Mouse (Mus musculus) heart, adult 2 months (tissue): ENCODE measurements around the gene Itga11. TPM values are rescaled to one million over a fixed set of nuclear protein-coding genes. Genes with fewer than 3 reads are reported as not detected.

Experiments used
- DNase-seq, 2 experiments: peaks; one replicate each; pipeline ENCODE4 v3.0.0; 2021
- H3K27ac ChIP-seq: fragments of 200-600 bp; 2 replicates; pipeline ENCODE4 v1.8.1; 2022
- H3K27me3 ChIP-seq: fragments of 200-500 bp; 2 replicates; pipeline ENCODE4 v1.6.1; 2012; ENCODE audit warnings: mild to moderate bottlenecking, low read length, inconsistent platforms, mixed read lengths; ENCODE audit not compliant: control insufficient read depth, insufficient read depth
- H3K36me3 ChIP-seq: fragments of 200-500 bp; 2 replicates; pipeline ENCODE4 v1.6.1; 2012; ENCODE audit warnings: low read length, inconsistent platforms; ENCODE audit not compliant: control insufficient read depth, insufficient read depth
- H3K4me1 ChIP-seq: fragments of 200-500 bp; 2 replicates; pipeline ENCODE4 v1.6.1; 2011; ENCODE audit warnings: low read length; ENCODE audit not compliant: control insufficient read depth, insufficient read depth
- H3K4me3 ChIP-seq: fragments of 200-600 bp; 2 replicates; pipeline ENCODE4 v1.8.1; 2022
- H3K79me2 ChIP-seq: fragments of 200-500 bp; replicated peaks from 2 replicates; pipeline ENCODE4 v1.6.1; 2012; ENCODE audit warnings: mild to moderate bottlenecking, inconsistent platforms, low read length, moderate library complexity, mixed read lengths; ENCODE audit not compliant: control insufficient read depth, insufficient read depth
- H3K9ac ChIP-seq: fragments of 200-500 bp; 2 replicates; pipeline ENCODE4 v1.6.1; 2012; ENCODE audit warnings: low read depth, mild to moderate bottlenecking, control low read depth, inconsistent platforms, low read length, mixed read lengths
- CTCF ChIP-seq: fragments of 200-600 bp; IDR thresholded peaks from 2 replicates; pipeline ENCODE4 v1.8.1; 2022; ENCODE audit warnings: antibody characterized with exemption, mild to moderate bottlenecking, moderate library complexity
- EP300 ChIP-seq: fragments of 200-500 bp; IDR thresholded peaks from 2 replicates; pipeline ENCODE4 v1.6.1; 2011; ENCODE audit warnings: low read depth, low read length, control low read depth; ENCODE audit not compliant: insufficient read depth
- POLR2A ChIP-seq: fragments of 200-500 bp; IDR thresholded peaks from 2 replicates; pipeline ENCODE4 v1.6.1; 2011; ENCODE audit warnings: mild to moderate bottlenecking, low read depth, low read length, control low read depth; ENCODE audit not compliant: insufficient read depth
- WGBS: fragments of 180-500 bp; shearing (Covaris S2); methylation state at CpG from one replicate; pipeline ENCODE4 v1.1.7; 2018; 5-methylcytosine and 5-hydroxymethylcytosine counted together
- intact Hi-C: fragments of 180-260 bp; cut with DNase I; formaldehyde crosslinking; loops from one replicate; pipeline ENCODE4 v1.15.1; 2025
- polyA plus RNA-seq: library from polyadenylated mRNA; depleted of rRNA; stranded (reverse); fragments of >200 nt; gene quantifications from 2 replicates; pipeline ENCODE4 v1.2.3, GENCODE M21; 2012
- total RNA-seq, 2 experiments: library from RNA; stranded (reverse); gene quantifications; 2 replicates each; pipeline ENCODE4 v1.2.3; 2021

Gene Itga11
- total and polyA plus RNA-seq, 3 experiments: 1.1 to 2.9 (median 1.6) TPM

DNA sequence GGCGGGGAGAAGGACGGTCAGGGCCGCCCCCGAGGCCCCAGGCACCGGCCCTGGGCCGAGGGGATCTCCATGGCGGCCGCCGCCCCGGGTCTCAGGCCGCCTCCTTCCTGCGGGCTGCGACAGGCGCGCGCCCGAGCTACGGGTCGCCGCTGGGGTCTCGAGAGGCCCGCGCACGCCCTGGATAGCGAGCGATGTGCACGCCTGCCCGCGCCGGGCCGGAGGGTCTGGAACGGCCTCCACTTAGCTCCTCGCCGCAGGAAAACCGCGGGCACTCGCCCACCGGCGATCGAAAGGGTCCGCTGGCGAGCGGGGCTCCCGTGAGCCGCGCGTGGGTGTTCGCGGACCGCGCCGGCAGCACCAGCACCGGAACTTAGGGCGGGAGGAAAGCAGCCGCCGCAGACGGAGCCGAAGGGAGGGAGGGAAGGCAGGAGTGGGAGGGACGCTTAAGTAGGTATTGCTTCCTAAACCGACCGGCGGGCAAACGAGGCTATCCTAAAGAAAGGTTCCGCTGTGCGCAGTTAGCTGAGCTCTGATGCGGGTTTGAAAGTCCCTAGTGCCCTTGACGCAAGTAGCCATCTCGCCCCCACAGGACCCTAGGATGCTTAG is 134.0 kb downstream of the Itga11 start, which contains the start of gene Fem1b:
Gene Fem1b (minus strand): TSS at position 419 of the 606 bp plus-strand sequence.
- under 1% methylated on average over 64 of the region's 68 CpGs for WGBS
- Histone ChIP-seq H3K79me2 (peaks cover 9% of the 10 kb centered on the region; the same call in 1 of the 2 replicates), H3K4me3 (peak within 1 kb of the TSS; percentile 86), H3K27ac (peak within 1 kb of the TSS; percentile 98), H3K27me3 (no peaks in the 10 kb centered on the region), H3K9ac (peak within 1 kb of the TSS; percentile 98), H3K36me3 (peaks cover 9% of the 10 kb centered on the region), H3K4me1 (peaks cover 9% of the 10 kb centered on the region)
- intact Hi-C loops: loop anchor here (1.0 kb wide), 1 partner anchor 17 kb away; no protein-coding TSS in a partner anchor
- TF ChIP-seq EP300: peak; percentile 71; the same call in 1 of the 2 replicates
- TF ChIP-seq CTCF: no peak; the same call in 1 of the 2 replicates
- peak; percentile 85 for TF ChIP-seq POLR2A
- peak; percentile 94 to 95 for DNase-seq

DNA sequence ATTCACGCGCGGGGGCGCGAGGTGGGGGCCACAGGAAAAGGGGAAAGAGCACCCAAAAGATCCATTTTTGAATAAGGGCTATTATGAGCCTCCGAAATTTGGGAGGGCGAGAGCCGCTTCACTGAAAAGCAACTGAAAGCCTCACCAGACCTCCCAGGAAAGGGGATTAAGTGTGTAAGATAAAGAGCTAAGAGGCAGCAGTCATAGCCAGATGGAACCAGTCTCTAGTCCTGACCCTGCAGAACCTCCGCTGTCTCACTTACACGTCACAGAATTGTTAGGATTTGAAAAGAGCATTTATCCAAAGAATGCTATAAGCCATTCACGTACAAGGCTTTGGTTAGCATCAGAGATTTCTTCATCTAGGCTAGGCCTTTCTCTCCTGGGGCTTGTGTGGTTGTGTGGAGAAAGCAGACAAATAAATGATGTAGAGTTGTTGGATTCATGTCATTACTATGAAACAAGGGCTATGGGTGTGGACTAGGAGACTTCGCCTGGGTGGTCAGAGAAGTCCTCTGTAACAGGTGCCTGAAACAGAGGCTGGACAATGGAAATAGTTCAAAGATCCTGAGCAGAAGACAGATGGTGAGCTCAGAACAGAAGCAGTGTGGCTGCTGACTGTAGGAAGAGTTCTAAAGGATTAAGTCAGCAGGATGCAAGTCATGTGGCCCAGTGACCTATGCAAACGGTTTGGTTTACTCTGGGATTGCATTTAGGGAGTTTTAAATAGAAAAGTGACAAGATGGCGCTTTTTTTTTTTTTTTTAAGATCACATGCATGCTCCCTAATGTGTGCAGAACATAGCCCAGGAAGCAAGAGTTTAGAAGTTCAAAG is 134.8 kb downstream of the Itga11 start:
- H3K36me3 ChIP-seq: peaks cover 9% of the 10 kb centered on the region
- no peaks in the 10 kb centered on the region for H3K27me3 ChIP-seq
- H3K79me2 ChIP-seq: peaks cover 9% of the 10 kb centered on the region; the same call in 1 of the 2 replicates
- DNase-seq: no peak
- intact Hi-C loops: no loop called here
- no peak for TF ChIP-seq POLR2A
- TF ChIP-seq EP300: no peak
- no peak for TF ChIP-seq CTCF
- H3K27ac ChIP-seq: peak overlapping the region; percentile 98
- H3K4me3 ChIP-seq: peak overlapping the region; percentile 86
- WGBS: 19% methylated on average over 14 of the region's 14 CpGs
- H3K9ac ChIP-seq: peak overlapping the region; percentile 98
- H3K4me1 ChIP-seq: peaks cover 12% of the 10 kb centered on the region

DNA sequence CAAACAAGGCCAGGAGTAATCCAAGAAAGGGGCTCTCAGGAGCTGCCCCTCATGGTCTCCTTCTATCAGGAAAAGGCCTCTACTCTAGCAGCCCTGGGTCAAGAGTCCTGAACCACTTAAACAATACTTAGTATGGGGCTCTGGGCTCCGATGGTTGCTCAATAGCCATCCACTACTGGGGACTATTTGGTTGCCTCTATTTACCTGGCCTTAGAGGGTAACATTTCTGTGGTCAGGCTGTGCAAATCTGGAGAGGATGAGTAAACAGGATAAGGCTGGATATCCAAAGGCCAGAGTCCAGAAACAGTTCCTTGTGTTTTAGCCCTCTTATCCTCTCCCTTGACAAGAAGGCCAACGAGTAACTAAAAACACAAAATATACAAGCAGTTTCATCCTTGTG is 137.1 kb downstream of the Itga11 start:
- Histone ChIP-seq H3K27me3 (no peaks in the 10 kb centered on the region), H3K4me1 (peaks cover 7% of the 10 kb centered on the region), H3K36me3 (0 out of 2 replicates have a peak, but pooled peaks cover 2% of the 10 kb centered on the region), H3K4me3 (no peak overlapping the region), H3K27ac (no peak overlapping the region), H3K79me2 (peaks cover 5% of the 10 kb centered on the region; the same call in 1 of the 2 replicates), H3K9ac (no peak overlapping the region)
- intact Hi-C loops: no loop called here
- no peak for DNase-seq
- no peak for TF ChIP-seq CTCF
- TF ChIP-seq POLR2A: no peak
- no peak for TF ChIP-seq EP300
- WGBS: 86% methylated on average over 2 of the region's 2 CpGs

GRCm38 (mm10) chr9:62816323-62817098 is 138.9 kb downstream of the Itga11 start:
- H3K79me2 ChIP-seq: no peaks in the 10 kb centered on the region
- H3K4me3 ChIP-seq: 0 out of 2 replicates have a peak overlapping the region, but pooled peaks have one; percentile 8
- intact Hi-C loops: no loop called here

DNA sequence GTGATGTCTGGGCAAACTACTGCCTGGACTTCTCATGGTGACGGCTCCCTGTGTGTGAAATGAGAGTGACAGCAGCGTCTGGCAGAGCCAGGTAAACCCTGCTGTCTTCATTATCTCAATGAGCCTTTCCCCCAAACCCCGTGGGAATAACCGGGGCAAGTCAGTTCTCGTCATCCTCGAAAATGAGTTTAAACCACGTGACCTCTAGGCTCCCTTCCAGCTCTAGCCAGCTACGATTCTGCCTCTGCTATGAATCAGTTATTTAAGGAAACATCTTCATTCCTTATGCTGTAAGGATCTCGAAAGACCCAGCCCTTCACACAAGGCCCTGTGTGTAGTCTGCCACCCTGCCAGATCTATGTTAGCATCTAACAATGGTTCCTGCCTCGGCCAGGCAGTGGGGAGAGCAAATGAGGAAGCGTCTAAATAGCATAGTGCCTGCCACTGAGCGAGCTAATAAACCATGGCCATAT is 139.5 kb downstream of the Itga11 start:
- H3K27ac ChIP-seq: peak overlapping the region; percentile 48

More at GRCm38 (mm10) chr9:62816323-62817098, 138.9 kb downstream of the Itga11 start:
- no peak for DNase-seq
- WGBS: 65% methylated on average over 9 of the region's 9 CpGs
- H3K9ac ChIP-seq: no peak overlapping the region
- H3K27ac ChIP-seq: no peak overlapping the region; the same call in 1 of the 2 replicates
- TF ChIP-seq POLR2A (no peak), EP300 (no peak)
- H3K36me3 ChIP-seq: 0 out of 2 replicates have a peak, but pooled peaks cover 2% of the 10 kb centered on the region
- H3K27me3 ChIP-seq: no peaks in the 10 kb centered on the region
- peaks cover 7% of the 10 kb centered on the region for H3K4me1 ChIP-seq

More for the DNA sequence above, 139.5 kb downstream of the Itga11 start:
- Histone ChIP-seq H3K4me3 (0 out of 2 replicates have a peak overlapping the region, but pooled peaks have one; percentile 8), H3K9ac (no peak overlapping the region), H3K79me2 (no peaks in the 10 kb centered on the region), H3K36me3 (0 out of 2 replicates have a peak, but pooled peaks cover 2% of the 10 kb centered on the region), H3K4me1 (peaks cover 7% of the 10 kb centered on the region), H3K27me3 (no peaks in the 10 kb centered on the region)
- 34% methylated on average over 12 of the region's 12 CpGs for WGBS
- intact Hi-C loops: no loop called here
- no peak for TF ChIP-seq EP300
- no peak for TF ChIP-seq POLR2A
- TF ChIP-seq CTCF: no peak
- DNase-seq: peak; percentile 47 to 70
